Comparison of ENCODE assay signal across 8 mouse cellular contexts in the genomic region with DNA sequence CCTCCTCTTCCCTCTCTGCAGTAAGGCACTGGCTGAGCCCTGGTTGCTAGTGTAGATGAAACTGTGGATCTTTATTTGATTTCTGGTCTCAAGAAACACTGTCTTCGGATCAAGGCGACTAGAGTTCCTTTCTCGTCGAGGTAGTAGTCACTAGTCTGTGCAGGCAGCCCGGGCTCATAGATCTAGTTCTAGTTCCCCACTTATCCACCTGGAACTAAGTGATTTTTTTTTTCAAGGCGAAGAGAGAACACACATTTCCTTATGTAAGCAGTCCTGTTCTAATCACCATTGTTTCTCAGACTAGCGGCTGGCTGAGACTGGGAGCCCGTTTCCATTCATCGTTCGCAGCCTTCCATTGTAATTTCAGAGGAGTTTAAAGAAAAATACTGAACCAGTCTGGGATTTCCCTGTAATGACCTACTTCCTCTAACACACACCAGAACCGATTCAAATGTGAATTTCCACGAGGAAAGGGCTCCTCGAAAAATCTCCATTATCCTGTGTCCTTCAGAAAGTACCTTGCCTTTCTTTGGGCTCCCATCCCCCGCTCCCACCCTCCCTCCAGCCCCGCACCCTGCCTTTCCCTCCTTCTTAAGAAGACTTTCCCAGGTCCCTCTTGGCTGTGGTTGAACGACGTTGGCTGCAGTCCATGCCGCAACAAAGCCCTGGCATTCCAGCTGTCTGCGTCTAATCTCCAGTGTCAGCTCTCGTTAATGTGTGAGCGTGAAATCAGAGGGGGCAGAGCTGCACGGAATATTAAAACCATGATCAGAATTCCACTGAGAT.
DNase-seq lines count a peak whose midpoint lies in the region; ATAC-seq and TF ChIP-seq lines count a peak whose summit lies in the region.

No protein-coding gene starts in this region.

- peak; percentile 91 for ATAC-seq in hindbrain, postnatal 0 days
- ATAC-seq in erythroid progenitor cell, adult 5-6 weeks (replicated peaks; ENCODE audit: low FRiP score, poor library complexity, severe bottlenecking), result no peak

- H3K4me1 ChIP-seq in hindbrain, postnatal 0 days (ENCODE audit: insufficient read depth, low read length), result peaks cover 16% of the 10 kb centered on the region; the same call in 1 of the 2 replicates

- no peaks in the 10 kb centered on the region for H3K9me3 ChIP-seq in hindbrain, postnatal 0 days (ENCODE audit: low read length)

- peak overlapping the region; percentile 70 for H3K4me2 ChIP-seq in hindbrain, postnatal 0 days (ENCODE audit: low read depth, low read length)

- no peak; the same call in 1 of the 2 replicates for TF ChIP-seq CTCF in hindbrain, postnatal 0 days (IDR thresholded peaks at IDR 0.05; ENCODE audit: low read depth)

- WGBS in hindbrain, postnatal 0 days, result under 1% methylated on average over 22 of the region's 22 CpGs

- H3K4me3 ChIP-seq in hindbrain, postnatal 0 days (ENCODE audit: low read length), result peak overlapping the region; percentile 34

- DNase-seq in NIH3T3 (ENCODE audit: low read depth), result peak; percentile 91
- DNase-seq in cerebellum, postnatal 10 days, result peak; percentile 75 to 83
- peak; percentile 63 to 76 for DNase-seq in frontal cortex, postnatal 14 days (ENCODE audit: low spot score in 2 of 2)
- peak; percentile 94 for DNase-seq in hindbrain, postnatal 0 days (ENCODE audit: low spot score)
- DNase-seq in left cerebral cortex, adult 18-20 months (ENCODE audit: low spot score in 2 of 2), result peak; percentile 62 to 75
- DNase-seq in lung, postnatal 14 days, result peak; percentile 43
- DNase-seq in right cerebral cortex, postnatal 10 days (ENCODE audit: low spot score in 2 of 2), result peak; percentile 91 to 93

- no peaks in the 10 kb centered on the region for H3K36me3 ChIP-seq in hindbrain, postnatal 0 days (ENCODE audit: insufficient read depth, low read length)

- peak overlapping the region; percentile 96 for H3K27ac ChIP-seq in hindbrain, postnatal 0 days

- H3K9ac ChIP-seq in hindbrain, postnatal 0 days (replicated peaks; ENCODE audit: low read length), result peak overlapping the region; percentile 49

- H3K27me3 ChIP-seq in hindbrain, postnatal 0 days (ENCODE audit: insufficient read depth, low read length), result no peaks in the 10 kb centered on the region

Comparison
In these comparisons a context has a peak if more than half of its experiments do, and no peak if none do; other contexts are left out.
1. DNase-seq: peak in every context shown above with its lines; median percentile 94 in hindbrain, postnatal 0 days; 92 in right cerebral cortex, postnatal 10 days; 91 in NIH3T3; 79 in cerebellum, postnatal 10 days; 70 in frontal cortex, postnatal 14 days; 68 in left cerebral cortex, adult 18-20 months; 43 in lung, postnatal 14 days.